Mouse (Mus musculus) spleen, embryonic (tissue): ENCODE results near the gene 4833439L19Rik.
"Not testable (repeated sequence)": the region's sequence is repeated elsewhere in the genome, so short reads cannot be mapped to it uniquely, and the experiment has no call there.

Experiments used
- CTCF ChIA-PET: fragments of 350-600 bp; sonication (Branson Sonifier 250); formaldehyde crosslinking; loops from one replicate; lab custom pipeline; 2022; lab: Charles Lee

4833439L19Rik gene

DNA sequence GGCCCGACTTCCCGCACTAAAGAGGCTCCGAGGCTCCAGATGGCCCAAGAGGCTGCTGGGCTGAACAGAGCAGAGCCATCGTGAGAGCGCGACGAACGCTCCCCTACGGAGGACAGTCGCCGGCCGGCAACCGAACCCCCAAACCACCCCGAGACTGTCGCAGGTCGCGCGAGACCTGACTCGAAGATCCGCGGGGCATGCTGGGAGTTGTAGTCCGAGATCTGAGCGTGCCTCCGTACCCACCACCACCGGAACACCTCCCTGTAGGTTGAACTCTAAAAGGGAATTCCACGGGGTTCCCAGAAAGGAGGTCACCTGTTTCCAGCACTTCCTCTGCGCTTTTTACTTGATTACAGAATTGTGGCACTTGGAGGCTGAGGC lies at the start of gene 4833439L19Rik:
Gene 4833439L19Rik, minus strand, starts transcription at position 235 of the 381 bp plus-strand sequence.
- CTCF ChIA-PET: interaction anchor here (1.1 kb wide), 1 partner anchor 60 kb away, joined by 8 read pairs; no protein-coding TSS in a partner anchor

DNA sequence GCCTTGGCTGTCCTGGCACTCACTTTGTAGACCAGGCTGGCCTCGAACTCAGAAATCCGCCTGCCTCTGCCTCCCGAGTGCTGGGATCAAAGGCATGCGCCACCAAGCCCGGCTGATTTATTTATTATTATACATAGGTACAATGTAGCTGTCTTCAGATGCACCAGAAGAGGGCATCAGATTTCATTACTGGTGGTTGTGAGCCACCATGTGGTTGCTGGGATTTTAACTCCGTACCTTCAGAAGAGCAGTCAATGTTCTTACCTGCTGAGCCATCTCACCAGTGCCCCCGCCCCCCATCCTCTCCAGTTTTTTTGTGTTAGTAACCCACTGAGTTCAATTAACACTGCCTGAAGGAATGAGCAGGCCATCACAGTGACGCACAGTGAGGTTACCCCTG lies 47.9 kb upstream of the 4833439L19Rik start:
- CTCF ChIA-PET: not testable (repeated sequence)

GRCm38 (mm10) chr13:54610972-54611754 lies 45.9 kb upstream of the 4833439L19Rik start, which contains the start of gene Cltb:
Cltb (minus strand) TSS chr13:54611344.
- CTCF ChIA-PET: interaction anchor here (0.9 to 1.0 kb wide), 2 partner anchors 19 to 35 kb away, joined by 3 to 5 read pairs; no protein-coding TSS in a partner anchor

GRCm38 (mm10) chr13:54610613-54610971 lies 45.4 kb upstream of the 4833439L19Rik start:
- CTCF ChIA-PET: no interaction called here

DNA sequence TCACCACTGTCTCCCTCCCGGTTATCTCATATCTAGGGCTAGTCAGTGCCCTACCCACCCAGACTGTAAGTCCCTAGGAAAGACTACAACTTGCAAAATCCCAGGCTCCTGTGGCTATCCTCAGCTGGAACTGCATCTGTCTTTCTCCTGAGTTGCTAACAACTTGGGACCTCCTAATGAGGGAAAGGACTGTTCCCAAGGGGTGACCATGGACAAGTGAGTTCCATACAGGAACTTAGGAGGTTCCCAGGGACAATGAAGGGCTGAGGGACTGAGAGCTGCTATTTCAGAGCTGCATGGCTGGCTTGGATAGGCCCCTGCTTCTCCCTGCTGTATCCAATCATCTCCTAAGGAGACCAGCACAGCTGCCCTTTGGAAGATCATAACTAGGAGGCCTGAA lies 44.1 kb upstream of the 4833439L19Rik start:
- CTCF ChIA-PET: no interaction called here

DNA sequence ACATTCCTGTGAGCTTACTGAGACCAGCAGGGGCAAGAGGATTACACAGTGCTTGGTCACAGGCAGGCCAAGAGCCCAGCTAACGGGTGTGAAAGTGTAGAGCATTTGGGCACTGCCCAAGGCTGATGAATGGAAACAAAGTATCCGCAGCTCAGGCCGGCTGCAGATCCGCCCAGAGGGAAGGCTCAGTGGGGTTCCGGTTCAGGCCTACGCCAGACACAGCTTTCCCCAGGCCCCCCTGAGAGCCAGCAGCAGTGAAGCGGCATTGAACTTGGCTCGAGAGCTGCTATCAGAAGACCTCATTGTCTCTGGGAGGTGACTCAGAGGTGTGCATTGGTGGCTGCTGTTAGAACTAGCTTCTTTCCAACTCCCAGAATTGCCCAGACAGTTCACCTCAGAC lies 43.4 kb upstream of the 4833439L19Rik start:
- CTCF ChIA-PET: no interaction called here

GRCm38 (mm10) chr13:54608002-54608401 lies 42.8 kb upstream of the 4833439L19Rik start:
- CTCF ChIA-PET: no interaction called here

- CTCF ChIA-PET: no interaction called here
Observed at GRCm38 (mm10) chr13:54607204-54607603, 42.0 kb upstream of the 4833439L19Rik start.

DNA sequence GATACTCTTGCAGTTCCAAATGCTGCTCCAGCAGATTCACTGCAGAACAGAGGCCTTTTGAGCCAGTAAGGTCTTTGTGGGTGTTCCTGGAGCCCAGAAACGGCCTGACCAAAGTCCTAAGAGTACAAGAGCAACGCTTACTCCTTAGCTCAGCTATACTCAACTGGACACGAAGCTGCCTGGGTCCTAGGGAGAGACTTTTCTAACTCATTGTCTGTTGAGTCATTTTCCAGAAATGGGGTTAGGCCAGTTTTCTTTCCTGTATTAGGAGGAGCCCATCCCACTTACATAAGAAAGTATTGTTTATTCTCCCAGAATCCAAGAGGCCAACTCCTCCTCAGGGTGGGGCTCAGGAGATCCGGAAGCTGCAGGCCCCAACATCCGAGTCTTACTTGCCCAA lies 40.2 kb upstream of the 4833439L19Rik start:
- CTCF ChIA-PET: interaction anchor here (0.6 to 0.7 kb wide), 2 partner anchors 83 to 188 kb away, joined by 3 to 7 read pairs; no protein-coding TSS in a partner anchor

DNA sequence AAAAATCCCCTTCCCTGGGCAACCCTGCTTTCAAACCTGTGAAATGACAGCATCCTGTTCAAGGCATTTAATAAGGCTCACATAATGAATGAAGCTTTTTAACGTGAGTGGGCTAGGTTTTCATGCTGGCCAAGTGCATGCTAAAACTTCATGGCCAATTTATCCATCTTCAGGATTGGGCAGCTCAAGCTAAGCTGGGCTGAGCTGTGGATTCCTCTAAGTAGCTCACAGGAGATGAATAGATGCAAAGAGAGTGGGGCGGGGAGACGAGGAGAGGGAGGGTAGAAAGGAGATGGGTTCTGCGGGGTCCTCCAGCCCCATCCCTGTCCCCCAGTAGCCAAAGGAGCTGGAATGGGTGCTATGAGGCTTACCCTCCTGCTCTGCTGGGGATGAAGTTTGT lies 39.0 kb upstream of the 4833439L19Rik start:
- CTCF ChIA-PET: interaction anchor here (1.1 kb wide), 1 partner anchor 13 kb away, joined by 4 read pairs; no protein-coding TSS in a partner anchor

- CTCF ChIA-PET: interaction anchor here (1.1 kb wide), 1 partner anchor 13 kb away, joined by 4 read pairs; no protein-coding TSS in a partner anchor
Observed at GRCm38 (mm10) chr13:54603501-54603900, 38.3 kb upstream of the 4833439L19Rik start.

- CTCF ChIA-PET: no interaction called here
Observed at GRCm38 (mm10) chr13:54602639-54603111, 37.4 kb upstream of the 4833439L19Rik start.

- CTCF ChIA-PET: no interaction called here
Observed at GRCm38 (mm10) chr13:54598622-54599143, 33.4 kb upstream of the 4833439L19Rik start.

- CTCF ChIA-PET: no interaction called here
Observed at GRCm38 (mm10) chr13:54596870-54597269, 31.6 kb upstream of the 4833439L19Rik start.

- CTCF ChIA-PET: no interaction called here
Observed at GRCm38 (mm10) chr13:54596107-54596690, 31.0 kb upstream of the 4833439L19Rik start.

DNA sequence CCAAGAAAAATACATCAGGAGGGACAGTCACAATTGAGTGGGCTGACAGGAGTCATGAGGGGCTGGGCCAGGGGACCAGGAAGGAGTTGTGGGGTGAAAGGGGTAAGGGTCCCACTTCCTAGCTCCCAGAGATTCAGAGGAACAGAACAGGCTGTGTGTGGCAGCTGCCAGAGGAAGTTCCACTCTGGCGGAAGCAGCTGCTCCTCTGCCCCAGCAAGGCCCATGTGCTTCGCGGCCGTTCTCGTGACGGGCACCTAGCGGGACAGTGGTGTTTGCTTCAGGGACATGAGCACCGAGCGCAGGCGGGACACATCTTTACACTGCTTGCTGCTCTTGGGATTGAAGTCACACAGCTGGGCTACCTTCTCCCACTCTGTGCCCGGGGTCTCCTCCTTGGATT lies 28.4 kb upstream of the 4833439L19Rik start:
- CTCF ChIA-PET: interaction anchor here (0.6 kb wide), 1 partner anchor 174 kb away, joined by 3 read pairs; no protein-coding TSS in a partner anchor

GRCm38 (mm10) chr13:54591776-54592356 lies 26.6 kb upstream of the 4833439L19Rik start:
- CTCF ChIA-PET: interaction anchor here (0.6 kb wide), 1 partner anchor 20 kb away, joined by 5 read pairs; no protein-coding TSS in a partner anchor

DNA sequence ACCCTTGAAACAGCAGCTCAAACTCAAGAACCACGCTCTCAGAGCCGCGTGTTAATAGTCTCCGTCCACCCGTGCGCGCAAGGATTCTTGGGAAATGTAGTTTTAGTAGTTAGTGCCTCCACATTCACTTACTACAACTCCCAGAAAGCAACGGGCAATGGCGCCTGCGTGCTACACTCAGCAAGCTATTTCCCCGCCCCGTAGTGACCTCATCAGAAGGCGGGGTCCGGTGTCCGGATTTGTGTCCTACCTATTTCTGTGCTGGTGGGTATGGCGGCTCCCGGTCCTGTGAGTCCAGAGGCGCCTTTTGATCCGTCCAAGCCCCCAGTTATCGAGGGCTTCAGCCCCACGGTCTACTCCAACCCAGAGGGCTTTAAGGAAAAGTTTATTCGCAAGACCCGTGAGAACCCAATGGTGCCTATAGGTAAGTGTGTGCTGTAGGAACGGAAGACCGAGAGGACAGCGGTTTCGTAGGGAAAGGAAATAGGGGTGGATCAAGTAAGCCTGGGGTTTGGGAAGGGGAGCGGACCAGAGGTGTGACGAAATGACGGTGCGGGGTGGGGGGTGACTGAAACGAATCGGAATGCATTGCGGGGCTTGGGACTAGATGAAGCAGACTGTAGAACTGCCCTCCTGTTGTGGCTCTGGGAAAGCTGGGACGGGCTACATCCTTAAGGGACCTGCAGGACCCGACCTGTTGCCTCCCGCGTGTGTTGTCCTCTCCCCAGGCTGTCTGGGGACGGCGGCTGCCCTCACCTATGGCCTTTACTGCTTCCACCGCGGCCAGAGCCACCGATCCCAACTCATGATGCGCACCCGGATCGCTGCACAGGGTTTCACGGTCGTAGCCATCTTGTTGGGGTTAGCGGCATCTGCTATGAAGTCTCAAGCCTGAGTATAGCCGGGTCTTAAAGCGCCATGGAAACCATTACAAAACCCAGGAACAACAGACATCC lies 25.0 kb upstream of the 4833439L19Rik start, which contains the start of the genes Nop16 and Higd2a:
Gene Nop16, minus strand, starts transcription at position 95 of the 956 bp plus-strand sequence.
Gene Higd2a, plus strand, starts transcription at position 212 of the 956 bp plus-strand sequence.
- CTCF ChIA-PET: no interaction called here

GRCm38 (mm10) chr13:54589414-54589995 lies 24.3 kb upstream of the 4833439L19Rik start:
- CTCF ChIA-PET: no interaction called here

GRCm38 (mm10) chr13:54585831-54586230 lies 20.6 kb upstream of the 4833439L19Rik start:
- CTCF ChIA-PET: no interaction called here
